Mouse (Mus musculus): Measurements from ENCODE around the gene Phf7. TPM values are rescaled to one million over a fixed set of nuclear protein-coding genes. Genes with fewer than 3 reads are reported as not detected.
A peak's percentile ranks its signal among the peaks of the same experiment; 100 is the strongest.

The Phf7 gene
- polyA plus RNA-seq, 1 experiment from 2014 or later = 10.4 TPM

GRCm38 (mm10) chr14:31233996-31234591 is 17.0 kb downstream of the Phf7 start:
- no peaks in the 10 kb centered on the region for H3K36me3 ChIP-seq (replicated peaks; ENCODE audit: control insufficient read depth, insufficient read depth)
- DNase-seq (ENCODE audit: low spot score) (peak; percentile 90), ATAC-seq (ENCODE audit: low FRiP score) (no peak)
- H3K27me3 ChIP-seq (ENCODE audit: control insufficient read depth, insufficient read depth, low read length) = no peaks in the 10 kb centered on the region
- no peak overlapping the region for H3K4me2 ChIP-seq (replicated peaks)
- H3K4me3 ChIP-seq (replicated peaks; ENCODE audit: low read length) = no peak overlapping the region
- 25% methylated on average over 11 of the region's 11 CpGs for WGBS
- H3K27ac ChIP-seq = no peak overlapping the region
- H3K4me1 ChIP-seq (replicated peaks; ENCODE audit: control insufficient read depth, insufficient read depth, low read length) = 0 out of 2 replicates have a peak, but pooled peaks cover 3% of the 10 kb centered on the region
- no peak overlapping the region for H3K9ac ChIP-seq
- no peaks in the 10 kb centered on the region for H3K9me3 ChIP-seq (ENCODE audit: control insufficient read depth, low read length)

GRCm38 (mm10) chr14:31233070-31233995 is 17.8 kb downstream of the Phf7 start:
- DNase-seq (ENCODE audit: low spot score) (no peak), ATAC-seq (ENCODE audit: low FRiP score) (peak; percentile 51; the same call in 1 of the 2 replicates)
- Histone ChIP-seq H3K27ac (no peak overlapping the region), H3K27me3 (ENCODE audit: control insufficient read depth, insufficient read depth, low read length) (no peaks in the 10 kb centered on the region), H3K9ac (no peak overlapping the region), H3K9me3 (ENCODE audit: control insufficient read depth, low read length) (no peaks in the 10 kb centered on the region), H3K4me3 (replicated peaks; ENCODE audit: low read length) (no peak overlapping the region), H3K36me3 (replicated peaks; ENCODE audit: control insufficient read depth, insufficient read depth) (no peaks in the 10 kb centered on the region), H3K4me1 (replicated peaks; ENCODE audit: control insufficient read depth, insufficient read depth, low read length) (0 out of 2 replicates have a peak, but pooled peaks cover 3% of the 10 kb centered on the region), H3K4me2 (replicated peaks) (no peak overlapping the region)
- WGBS = 85% methylated on average over 14 of the region's 14 CpGs

- H3K4me2 ChIP-seq (replicated peaks) = no peak overlapping the region
- no peak overlapping the region for H3K4me3 ChIP-seq (replicated peaks; ENCODE audit: low read length)
- H3K36me3 ChIP-seq (replicated peaks; ENCODE audit: control insufficient read depth, insufficient read depth) = no peaks in the 10 kb centered on the region
- H3K27ac ChIP-seq = no peak overlapping the region
- ATAC-seq (ENCODE audit: low FRiP score) (no peak), DNase-seq (ENCODE audit: low spot score) (no peak)
- 83% methylated on average over 13 of the region's 13 CpGs for WGBS
- H3K9me3 ChIP-seq (ENCODE audit: control insufficient read depth, low read length) = no peaks in the 10 kb centered on the region
- H3K9ac ChIP-seq = no peak overlapping the region
- H3K27me3 ChIP-seq (ENCODE audit: control insufficient read depth, insufficient read depth, low read length) = no peaks in the 10 kb centered on the region
- 0 out of 2 replicates have a peak, but pooled peaks cover 3% of the 10 kb centered on the region for H3K4me1 ChIP-seq (replicated peaks; ENCODE audit: control insufficient read depth, insufficient read depth, low read length)
These were observed 18.6 kb downstream of the Phf7 start for GRCm38 (mm10) chr14:31232404-31233069.

- no peak overlapping the region for H3K4me2 ChIP-seq (replicated peaks)
- no peak for ATAC-seq (ENCODE audit: low FRiP score)
- WGBS = 76% methylated on average over 8 of the region's 8 CpGs
These were observed 20.7 kb downstream of the Phf7 start for GRCm38 (mm10) chr14:31230442-31230841.

GRCm38 (mm10) chr14:31228234-31228633 is 22.9 kb downstream of the Phf7 start:
- no peaks in the 10 kb centered on the region for H3K9me3 ChIP-seq (ENCODE audit: control insufficient read depth, low read length)
- WGBS = 73% methylated on average over 6 of the region's 6 CpGs
- no peaks in the 10 kb centered on the region for H3K27me3 ChIP-seq (ENCODE audit: control insufficient read depth, insufficient read depth, low read length)
- H3K4me3 ChIP-seq (replicated peaks; ENCODE audit: low read length) = no peak overlapping the region
- no peak overlapping the region for H3K4me2 ChIP-seq (replicated peaks)
- ATAC-seq (ENCODE audit: low FRiP score) (no peak), DNase-seq (ENCODE audit: low spot score) (no peak)
- no peaks in the 10 kb centered on the region for H3K36me3 ChIP-seq (replicated peaks; ENCODE audit: control insufficient read depth, insufficient read depth)
- H3K4me1 ChIP-seq (replicated peaks; ENCODE audit: control insufficient read depth, insufficient read depth, low read length) = no peaks in the 10 kb centered on the region
- H3K27ac ChIP-seq = no peak overlapping the region
- H3K9ac ChIP-seq = no peak overlapping the region

More at GRCm38 (mm10) chr14:31230442-31230841, 20.7 kb downstream of the Phf7 start:
- Histone ChIP-seq H3K4me1 (replicated peaks; ENCODE audit: control insufficient read depth, insufficient read depth, low read length) (0 out of 2 replicates have a peak, but pooled peaks cover 3% of the 10 kb centered on the region), H3K27me3 (ENCODE audit: control insufficient read depth, insufficient read depth, low read length) (no peaks in the 10 kb centered on the region), H3K27ac (no peak overlapping the region), H3K9me3 (ENCODE audit: control insufficient read depth, low read length) (no peaks in the 10 kb centered on the region), H3K9ac (no peak overlapping the region), H3K36me3 (replicated peaks; ENCODE audit: control insufficient read depth, insufficient read depth) (no peaks in the 10 kb centered on the region), H3K4me3 (replicated peaks; ENCODE audit: low read length) (no peak overlapping the region)
- no peak for DNase-seq (ENCODE audit: low spot score)

GRCm38 (mm10) chr14:31226978-31227377 is 24.1 kb downstream of the Phf7 start:
- Histone ChIP-seq H3K27ac (no peak overlapping the region), H3K4me1 (replicated peaks; ENCODE audit: control insufficient read depth, insufficient read depth, low read length) (no peaks in the 10 kb centered on the region), H3K4me3 (replicated peaks; ENCODE audit: low read length) (no peak overlapping the region), H3K4me2 (replicated peaks) (no peak overlapping the region), H3K36me3 (replicated peaks; ENCODE audit: control insufficient read depth, insufficient read depth) (no peaks in the 10 kb centered on the region), H3K9ac (no peak overlapping the region), H3K27me3 (ENCODE audit: control insufficient read depth, insufficient read depth, low read length) (no peaks in the 10 kb centered on the region), H3K9me3 (ENCODE audit: control insufficient read depth, low read length) (no peaks in the 10 kb centered on the region)
- ATAC-seq (ENCODE audit: low FRiP score) (peak; percentile 57; the same call in 1 of the 2 replicates), DNase-seq (ENCODE audit: low spot score) (no peak)
- 64% methylated on average over 4 of the region's 4 CpGs for WGBS

GRCm38 (mm10) chr14:31217666-31218065 is 33.5 kb downstream of the Phf7 start, which contains the start of gene Sema3g:
Sema3g (plus strand) TSS chr14:31217860.
- H3K4me1 ChIP-seq (replicated peaks; ENCODE audit: control insufficient read depth, insufficient read depth, low read length) = peaks cover 14% of the 10 kb centered on the region
- H3K9me3 ChIP-seq (ENCODE audit: control insufficient read depth, low read length) = no peaks in the 10 kb centered on the region
- ATAC-seq (ENCODE audit: low FRiP score) = 0 out of 2 replicates have a peak, but pooled peaks have one; percentile 29
- peak; percentile 38 for DNase-seq (ENCODE audit: low spot score)
- 5% methylated on average over 11 of the region's 11 CpGs for WGBS
- 0 out of 2 replicates have a peak within 1 kb of the TSS, but pooled peaks have one; percentile 11 for H3K27ac ChIP-seq
- H3K4me2 ChIP-seq (replicated peaks) = 0 out of 2 replicates have a peak within 1 kb of the TSS, but pooled peaks have one; percentile 5
- H3K36me3 ChIP-seq (replicated peaks; ENCODE audit: control insufficient read depth, insufficient read depth) = no peaks in the 10 kb centered on the region
- H3K27me3 ChIP-seq (ENCODE audit: control insufficient read depth, insufficient read depth, low read length) = no peaks in the 10 kb centered on the region
- H3K4me3 ChIP-seq (replicated peaks; ENCODE audit: low read length) = no peak within 1 kb of the TSS
- H3K9ac ChIP-seq = peak within 1 kb of the TSS; percentile 37; the same call in 1 of the 2 replicates

GRCm38 (mm10) chr14:31216846-31217245 is 34.3 kb downstream of the Phf7 start, which contains the start of gene Nisch:
Nisch (minus strand) TSS chr14:31216946.
- no peak for ATAC-seq (ENCODE audit: low FRiP score)
- Histone ChIP-seq H3K9me3 (ENCODE audit: control insufficient read depth, low read length) (no peaks in the 10 kb centered on the region), H3K27me3 (ENCODE audit: control insufficient read depth, insufficient read depth, low read length) (no peaks in the 10 kb centered on the region), H3K36me3 (replicated peaks; ENCODE audit: control insufficient read depth, insufficient read depth) (no peaks in the 10 kb centered on the region), H3K4me3 (replicated peaks; ENCODE audit: low read length) (no peak within 1 kb of the TSS), H3K4me2 (replicated peaks) (0 out of 2 replicates have a peak within 1 kb of the TSS, but pooled peaks have one; percentile 6), H3K4me1 (replicated peaks; ENCODE audit: control insufficient read depth, insufficient read depth, low read length) (peaks cover 14% of the 10 kb centered on the region), H3K9ac (peak within 1 kb of the TSS; percentile 37; the same call in 1 of the 2 replicates), H3K27ac (0 out of 2 replicates have a peak within 1 kb of the TSS, but pooled peaks have one; percentile 11)
- DNase-seq (ENCODE audit: low spot score) = no peak
- WGBS = 61% methylated on average over 2 of the region's 2 CpGs

All from hindbrain, embryonic 14.5 days (tissue).